Mouse (Mus musculus) spleen, adult 12 weeks (tissue): Measurements from ENCODE around the gene Mmp24.

ENCODE experiments used
- DNase-seq: peaks from one replicate; pipeline ENCODE4 v3.0.0; 2022; ENCODE audit warnings: low spot score

The Mmp24 gene

DNA sequence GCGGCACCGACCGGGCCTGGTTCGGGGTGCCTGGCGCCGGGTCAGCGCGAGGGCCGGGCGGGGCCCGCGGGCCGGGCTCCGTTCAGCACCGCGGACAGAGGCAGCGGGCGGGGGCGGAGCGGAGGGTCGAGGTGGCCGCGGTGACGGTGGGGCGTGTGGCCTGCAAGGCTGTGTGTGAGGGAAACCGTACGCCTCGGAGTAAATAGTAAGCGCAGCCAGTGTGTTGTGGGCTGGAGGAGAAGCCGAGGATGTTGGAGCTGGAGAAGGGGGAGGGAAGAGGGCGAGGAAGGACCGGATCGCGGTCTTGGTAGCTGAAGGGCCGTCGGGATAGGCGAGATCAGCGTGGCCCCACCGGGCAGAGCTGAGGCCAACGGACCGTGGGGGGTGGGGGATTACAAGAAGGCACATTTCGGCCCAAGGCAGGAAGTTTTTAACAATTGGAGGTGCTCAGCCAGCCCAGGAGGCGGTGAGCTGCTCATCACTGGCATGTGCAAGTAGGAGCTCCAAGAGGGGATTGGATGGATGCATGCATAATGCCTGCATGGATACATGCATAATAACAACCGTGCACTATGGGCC lies 632 bp downstream of the Mmp24 start:
- DNase-seq, result no peak

DNA sequence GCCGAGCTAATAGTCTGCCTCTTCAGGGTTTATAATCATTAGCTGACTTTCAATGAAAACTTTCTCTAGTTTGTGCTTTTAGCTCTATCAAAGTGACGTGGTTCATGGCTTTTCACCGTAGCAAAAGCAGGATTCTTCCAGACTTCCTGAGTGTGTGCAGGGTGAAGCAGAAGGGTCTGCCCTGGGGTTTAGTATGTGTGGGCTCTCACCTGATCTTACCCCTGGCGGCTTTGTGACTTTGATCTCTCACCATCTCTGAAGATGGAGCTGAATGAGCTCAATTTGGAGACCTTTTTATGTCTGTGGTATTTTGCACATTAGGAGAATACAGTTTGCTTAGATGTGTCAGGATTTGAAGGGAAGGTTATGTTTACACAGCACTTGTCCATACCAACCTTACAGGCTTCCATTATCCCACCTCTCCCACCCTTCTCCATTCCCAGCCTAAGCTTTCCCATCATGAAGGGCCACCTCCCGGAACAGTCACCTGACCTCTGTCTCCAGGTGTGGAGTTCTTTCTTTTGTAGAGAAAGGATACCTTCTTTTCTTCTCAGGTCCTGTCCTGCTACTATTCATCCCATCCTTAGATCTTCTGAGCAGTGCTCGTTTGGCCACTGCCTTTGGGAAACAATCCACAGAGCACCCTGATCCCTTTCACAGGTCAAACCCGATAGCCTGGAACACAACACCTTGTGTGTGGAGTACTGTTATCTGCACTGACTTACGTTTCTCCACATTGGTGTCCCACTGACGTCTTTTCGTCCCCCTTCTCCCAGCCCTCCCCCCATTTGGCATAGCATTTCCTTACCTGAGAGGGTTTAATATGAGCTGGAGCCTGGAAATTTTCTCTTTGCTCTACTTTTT lies 1.9 kb downstream of the Mmp24 start:
- no peak for DNase-seq

DNA sequence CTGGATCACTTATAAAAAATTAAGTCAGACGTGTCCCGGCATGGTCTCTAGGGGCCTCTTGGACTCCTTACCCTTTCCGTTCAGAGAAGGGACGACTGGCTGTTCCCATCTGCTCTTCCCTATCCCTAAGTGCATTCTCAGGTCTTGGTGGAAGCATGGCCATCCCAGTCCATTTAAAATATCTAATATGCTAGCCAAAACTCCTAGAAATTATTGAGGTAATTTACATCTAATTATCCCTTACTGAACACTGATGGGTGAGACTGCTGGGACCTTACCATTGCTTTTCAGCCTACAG lies 2.5 kb downstream of the Mmp24 start:
- no peak for DNase-seq

DNA sequence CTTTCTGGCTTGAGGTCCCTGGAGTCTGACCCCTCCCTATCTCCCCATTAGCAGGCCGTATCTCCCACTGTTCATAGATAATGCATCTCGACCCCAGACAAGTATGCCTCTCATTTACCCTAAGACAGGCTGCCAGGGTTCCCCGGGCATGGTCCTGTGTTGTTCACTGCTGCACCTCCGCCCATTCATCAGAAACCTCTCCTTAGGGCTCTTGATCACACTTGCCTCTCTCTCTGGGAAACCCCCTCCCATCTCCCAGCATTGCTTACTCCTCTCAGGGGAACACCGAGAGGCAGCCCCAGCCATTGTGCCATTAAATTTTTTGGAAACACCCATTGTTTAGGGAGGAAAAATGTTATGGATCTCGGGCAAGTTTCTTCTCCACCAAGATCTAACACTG lies 2.9 kb downstream of the Mmp24 start:
- no peak for DNase-seq

DNA sequence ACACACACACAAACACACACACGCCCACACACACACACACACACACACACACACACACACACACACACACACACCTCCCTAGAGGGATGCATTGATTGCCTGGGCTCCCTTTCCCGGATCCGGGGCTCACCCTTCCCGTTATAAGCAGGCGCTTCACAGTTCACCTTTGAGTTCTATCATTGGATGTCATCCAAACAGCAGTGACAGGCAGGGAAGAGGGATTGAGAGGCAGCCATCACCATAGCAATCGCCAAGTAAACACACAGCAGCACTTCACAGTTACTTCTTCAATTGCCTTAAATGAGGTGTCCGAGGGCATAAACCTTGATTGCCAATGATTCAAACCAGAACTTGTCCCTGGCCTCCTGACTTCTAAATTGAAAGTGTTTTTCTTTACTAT lies 3.9 kb downstream of the Mmp24 start:
- DNase-seq, result no peak

DNA sequence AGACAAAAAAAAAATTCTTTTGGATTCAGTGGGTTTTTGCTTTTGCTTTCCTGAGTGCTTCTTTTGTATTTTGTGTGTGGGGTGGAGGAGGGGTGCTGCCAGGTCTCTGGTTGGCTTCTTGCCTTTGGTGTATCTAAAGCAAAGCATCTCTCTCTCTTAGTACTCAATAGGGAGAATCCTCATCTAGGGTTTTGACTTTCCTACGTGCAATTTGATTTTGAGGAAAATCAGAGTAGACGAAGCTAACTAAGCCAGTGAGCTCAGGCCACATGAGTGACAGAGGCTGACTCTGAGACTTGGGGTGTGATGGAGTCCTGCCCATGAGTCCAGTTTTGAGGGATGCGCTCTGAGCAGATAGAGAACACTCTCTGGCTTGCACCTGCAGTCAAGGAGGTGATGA lies 4.4 kb downstream of the Mmp24 start:
- DNase-seq, result no peak

DNA sequence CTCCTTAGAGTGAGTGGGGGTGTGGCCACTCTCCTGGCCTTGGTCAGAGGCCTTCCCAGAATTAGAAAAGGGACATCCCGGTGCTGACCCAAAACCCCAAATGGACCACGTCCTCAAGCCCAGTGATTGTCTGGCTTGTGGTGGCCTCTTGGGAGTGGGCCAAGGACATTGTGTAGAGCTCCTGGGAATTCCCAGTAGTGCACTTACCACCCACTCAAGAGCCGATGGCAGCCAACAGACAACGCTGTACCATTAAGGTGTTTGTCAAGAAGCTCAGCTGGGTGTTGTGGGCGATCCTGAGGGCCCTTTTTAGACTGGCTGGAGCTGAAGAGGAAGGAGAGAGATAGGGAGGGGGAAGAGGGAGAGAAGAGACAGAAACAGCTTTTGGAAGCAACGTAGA lies 9.4 kb downstream of the Mmp24 start:
- no peak for DNase-seq

DNA sequence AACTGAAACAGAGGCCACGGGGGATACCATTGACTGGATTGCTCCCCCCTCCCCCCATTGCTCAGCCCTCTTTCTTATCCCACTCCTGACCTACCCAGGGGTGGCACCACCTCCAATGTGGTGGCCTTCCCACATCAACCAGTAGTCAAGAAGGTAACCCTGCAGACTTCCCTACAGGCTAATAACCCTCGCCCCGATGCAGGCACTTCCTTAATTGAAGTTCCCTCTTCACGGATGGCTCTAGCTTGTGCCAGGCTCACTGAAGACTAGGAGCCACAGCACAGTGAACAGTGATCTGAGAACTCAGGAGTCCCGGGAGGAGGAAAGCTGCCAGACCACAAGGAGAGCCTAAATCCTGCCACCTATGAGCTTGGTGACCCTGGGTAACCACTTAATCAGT lies 11.8 kb downstream of the Mmp24 start:
- no peak for DNase-seq

DNA sequence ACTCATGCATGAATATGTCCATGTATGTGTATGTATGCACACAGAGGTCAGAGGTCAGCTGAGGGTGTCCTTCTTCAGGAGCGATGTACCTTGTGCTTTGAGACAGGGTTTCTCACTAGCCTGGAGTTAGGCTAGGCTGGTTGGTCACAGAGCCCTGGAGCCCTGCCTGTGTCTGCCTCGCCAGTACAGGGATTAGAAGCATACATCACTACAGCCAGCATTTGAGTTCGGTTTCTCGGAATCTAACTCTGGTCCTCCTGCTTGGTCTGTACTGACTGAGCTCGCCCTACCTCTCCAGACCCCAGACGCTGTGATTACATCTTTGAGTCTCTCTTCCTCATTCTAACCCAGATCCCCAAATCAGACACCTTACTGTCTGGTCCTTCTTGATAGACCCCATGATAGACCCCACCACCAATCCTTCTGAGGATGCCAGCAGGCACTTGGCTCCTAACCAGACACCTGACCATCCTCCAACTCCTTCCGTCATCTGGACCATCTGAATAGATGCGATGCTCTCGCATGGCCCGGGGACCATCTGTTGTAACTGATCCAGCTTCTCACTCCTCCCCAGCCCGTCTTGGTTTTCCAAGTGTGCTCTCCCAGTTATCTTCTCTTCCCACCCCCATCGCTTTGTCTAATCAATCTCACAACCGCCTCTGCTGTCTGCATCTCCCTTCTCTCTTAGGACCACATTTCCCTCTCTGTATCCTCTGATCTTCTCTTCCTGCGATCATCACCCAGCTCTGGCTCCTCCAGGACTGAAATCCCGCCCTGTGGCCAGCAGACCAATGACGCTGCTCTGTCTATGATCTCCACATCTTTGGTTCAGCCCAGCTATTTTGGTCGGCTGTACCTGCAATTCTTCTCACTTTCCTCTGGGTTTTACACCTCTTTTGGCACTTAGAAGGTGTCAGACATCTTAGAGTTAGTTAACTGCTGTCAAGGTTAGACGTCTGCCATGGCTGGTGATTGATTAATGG lies 13.1 kb downstream of the Mmp24 start:
- DNase-seq, result no peak

DNA sequence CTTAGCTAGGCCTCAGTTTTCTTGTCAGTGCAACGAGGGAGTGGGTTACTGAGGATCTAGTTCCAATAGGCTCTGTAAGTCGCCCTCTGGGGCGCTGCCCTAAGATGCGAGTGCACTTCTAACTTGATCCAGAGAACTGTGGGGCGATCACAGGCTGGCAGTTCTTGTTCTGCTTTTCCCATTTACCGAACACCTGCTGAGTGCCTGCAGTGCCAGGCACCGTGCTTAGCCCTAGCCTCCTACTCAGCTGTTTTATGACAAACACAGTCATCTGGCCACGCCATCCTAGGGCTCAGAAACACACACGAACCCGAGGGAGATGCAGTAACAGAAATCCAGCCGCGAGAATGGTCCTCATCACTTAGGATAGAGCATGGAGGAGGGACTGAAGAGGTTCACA lies 17.8 kb downstream of the Mmp24 start:
- no peak for DNase-seq

DNA sequence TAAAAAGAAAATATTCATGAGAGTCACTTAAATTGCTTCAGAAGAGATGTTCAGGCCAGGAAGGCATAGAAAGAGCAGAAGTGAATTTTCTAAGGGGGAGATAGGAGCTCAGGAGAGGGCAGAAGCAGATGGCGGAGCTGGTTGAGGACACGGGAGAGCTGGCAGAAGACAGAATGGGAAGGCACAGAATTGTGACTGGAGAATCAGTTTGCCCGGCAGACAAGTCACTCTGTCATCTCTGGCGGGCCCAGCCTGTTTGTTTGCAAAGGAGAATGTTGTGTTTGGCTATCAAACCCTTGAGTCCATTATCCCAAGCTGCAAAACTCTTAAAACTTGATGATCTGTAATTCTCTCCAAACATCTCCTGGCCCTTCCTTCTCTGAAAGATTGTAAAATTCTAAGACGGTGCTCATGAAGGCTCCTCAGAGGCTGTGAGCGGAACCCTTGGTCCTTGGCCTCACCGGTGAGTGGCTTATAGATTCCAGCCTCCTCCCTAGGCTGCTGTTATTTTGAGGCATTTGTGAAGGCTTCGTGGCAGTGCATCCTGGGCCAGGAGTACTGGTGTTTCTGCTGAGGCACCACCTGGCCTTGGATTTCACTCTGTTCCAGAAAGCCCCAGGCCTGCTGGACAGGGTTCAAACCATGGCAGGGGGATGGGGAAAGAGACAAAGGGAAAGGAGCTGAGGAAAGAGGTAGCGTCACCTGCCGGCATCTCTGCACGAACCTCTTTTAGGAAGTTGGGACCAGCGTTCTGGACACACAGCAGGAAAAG lies 19.7 kb downstream of the Mmp24 start:
- DNase-seq, result no peak

DNA sequence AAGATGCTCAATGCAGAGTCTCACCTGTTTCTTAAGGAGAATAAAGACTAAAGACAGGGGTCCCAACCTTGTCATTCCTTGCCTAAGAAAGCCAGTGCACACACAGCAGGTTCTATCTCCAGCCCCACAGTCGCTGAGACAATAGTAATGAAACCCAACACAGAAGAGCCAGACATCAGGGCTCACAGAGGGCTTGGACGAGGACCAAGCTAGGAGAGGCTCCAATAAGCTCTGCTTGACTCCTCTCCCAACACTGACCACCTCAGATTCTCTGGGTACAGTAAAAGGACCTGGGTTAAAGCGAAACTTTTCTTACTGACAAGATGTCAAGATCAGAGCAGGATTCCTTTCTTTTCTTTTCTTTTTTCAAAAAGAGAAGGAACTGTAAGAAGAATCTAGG lies 23.5 kb downstream of the Mmp24 start:
- DNase-seq, result no peak

DNA sequence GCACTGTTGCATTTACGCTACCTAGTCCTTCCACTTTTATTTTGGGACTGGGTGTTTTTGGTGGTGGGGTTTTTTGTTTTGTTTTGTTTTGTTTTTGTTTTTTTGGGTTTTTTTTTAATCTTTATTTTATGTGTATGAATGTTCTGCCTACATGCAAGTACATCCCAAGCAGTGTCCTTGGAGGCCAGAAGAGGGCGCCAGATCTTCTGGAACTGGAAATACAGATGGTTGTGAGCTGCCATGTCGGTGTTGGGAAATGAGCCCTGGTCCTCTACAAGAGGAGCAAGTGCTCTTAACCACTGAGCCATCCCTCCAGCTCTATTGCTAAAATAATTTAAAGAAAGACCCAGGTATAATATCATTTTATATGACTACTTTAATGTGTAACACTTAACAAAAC lies 27.6 kb downstream of the Mmp24 start:
- peak; percentile 23 for DNase-seq

DNA sequence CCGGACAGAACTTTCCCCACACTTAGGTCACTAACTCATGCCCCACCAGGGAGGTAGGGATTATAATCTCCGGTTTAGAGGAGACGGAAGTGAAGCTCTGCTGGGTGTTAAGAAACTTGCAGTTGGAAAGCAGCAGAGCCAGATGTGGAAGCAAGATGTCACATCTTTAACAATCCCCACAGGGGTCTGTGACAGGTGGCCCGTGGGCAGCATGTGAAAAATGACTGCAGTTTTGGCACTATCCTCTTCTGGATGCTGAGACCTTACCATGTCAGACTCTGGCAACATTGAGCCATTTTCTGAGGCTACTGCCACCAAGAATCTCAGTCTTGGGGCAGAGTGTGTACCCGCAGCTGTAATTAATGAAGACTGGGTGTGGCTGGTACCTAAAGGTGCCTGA lies 28.9 kb downstream of the Mmp24 start:
- no peak for DNase-seq

DNA sequence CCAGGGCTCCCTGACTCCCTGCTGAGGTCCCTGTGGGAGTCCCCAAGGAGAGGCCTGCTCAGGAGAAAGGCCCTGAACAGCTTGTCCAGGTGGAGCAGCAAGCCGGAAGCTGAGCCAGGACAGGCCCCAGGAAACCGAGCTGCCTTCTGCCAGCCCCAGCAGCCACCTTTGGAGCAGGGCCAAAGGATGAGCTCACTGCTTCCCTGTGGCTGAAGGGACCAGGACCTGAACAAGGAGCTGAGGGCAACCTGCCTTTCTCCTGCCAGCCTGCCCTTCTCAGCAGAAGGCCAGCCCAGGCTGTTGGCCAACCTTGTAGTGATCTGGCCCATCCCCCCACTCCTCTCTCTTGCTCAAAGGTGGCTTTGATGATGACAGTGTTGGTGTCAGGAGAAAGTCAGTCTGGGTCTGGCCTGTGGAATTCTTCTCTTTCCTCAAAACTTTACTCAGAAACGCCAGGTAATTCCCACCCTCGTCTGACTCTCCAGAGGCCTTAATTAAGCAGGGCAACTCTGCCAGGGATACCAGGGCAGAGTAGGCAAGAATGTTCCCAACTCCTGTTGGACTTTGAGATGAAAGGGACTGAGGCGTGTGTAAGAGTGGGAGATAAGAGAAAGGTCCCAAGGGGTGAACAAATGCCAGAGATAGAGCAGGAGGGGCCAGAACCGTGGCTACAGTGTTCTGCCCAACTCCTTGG lies 30.2 kb downstream of the Mmp24 start:
- DNase-seq, result no peak

DNA sequence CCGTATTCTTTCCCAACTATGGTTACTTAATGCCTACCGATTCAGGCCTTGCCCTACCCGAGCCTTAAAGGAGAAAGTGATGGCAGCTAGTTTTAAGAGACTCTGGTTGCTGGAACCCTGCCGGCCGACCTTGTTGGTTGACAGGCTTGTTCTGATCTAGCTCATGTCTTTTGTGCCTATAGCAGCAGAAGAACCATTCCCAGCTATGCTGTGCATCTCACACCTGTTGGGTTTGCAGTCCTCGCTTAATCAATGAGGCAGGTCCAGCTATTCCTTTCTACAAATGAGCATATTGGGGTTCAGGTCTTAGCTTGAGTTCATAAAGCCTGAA lies 30.7 kb downstream of the Mmp24 start:
- DNase-seq, result no peak

DNA sequence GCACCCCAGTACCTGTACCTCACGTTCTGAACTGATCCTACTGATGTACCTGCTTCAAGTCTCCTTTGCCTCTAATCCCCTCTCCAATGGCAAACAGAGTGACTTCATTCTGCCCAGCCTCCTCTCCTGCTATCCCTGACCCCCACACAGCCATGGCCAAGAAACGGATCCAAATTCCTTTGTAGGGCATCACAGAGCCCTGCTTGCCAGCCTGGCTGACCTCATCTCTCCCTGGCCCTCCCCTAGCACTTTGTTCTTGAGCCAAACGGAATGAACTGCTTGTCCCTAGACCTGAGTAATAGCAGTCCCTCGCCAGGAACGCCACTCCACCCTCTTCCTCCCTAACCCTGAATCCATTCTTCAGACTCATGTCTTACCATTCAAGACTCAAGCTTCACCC lies 31.4 kb downstream of the Mmp24 start:
- DNase-seq, result no peak

DNA sequence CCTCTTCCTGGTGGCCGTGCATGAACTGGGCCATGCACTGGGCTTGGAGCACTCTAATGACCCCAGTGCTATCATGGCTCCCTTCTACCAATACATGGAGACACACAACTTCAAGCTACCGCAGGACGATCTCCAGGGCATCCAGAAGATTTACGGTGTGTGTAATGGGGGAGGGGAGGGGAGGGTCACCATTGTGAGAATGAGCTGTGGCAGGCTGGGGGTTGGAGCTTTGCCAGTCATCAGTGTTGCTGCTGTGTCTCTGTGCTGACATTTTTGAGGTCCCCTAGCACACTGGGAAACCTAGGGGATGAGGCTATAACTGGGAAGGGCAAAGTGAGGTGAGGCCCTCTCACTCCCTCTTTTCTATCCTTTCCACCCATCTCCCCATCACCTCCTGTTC lies 32.3 kb downstream of the Mmp24 start:
- DNase-seq, result no peak

DNA sequence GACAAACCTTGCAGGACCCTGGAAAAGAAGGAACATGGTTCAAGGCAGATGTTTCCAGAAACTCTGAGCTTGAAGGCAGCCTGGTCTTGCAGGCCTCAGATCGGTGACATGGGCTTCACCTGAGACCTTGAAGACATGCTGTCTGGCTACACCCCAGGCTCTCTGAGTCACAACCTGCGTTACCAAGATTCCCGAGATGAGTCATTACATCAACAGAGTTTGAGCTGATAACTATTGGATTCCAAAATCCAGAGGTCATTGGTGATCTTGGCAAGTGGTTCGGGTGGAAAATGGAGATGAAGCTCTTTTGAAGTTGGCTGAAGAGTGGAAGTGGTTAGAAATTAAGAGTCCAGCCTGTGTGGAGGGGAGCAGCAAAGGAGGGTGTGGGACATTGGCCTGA lies 34.5 kb downstream of the Mmp24 start:
- DNase-seq, result no peak

DNA sequence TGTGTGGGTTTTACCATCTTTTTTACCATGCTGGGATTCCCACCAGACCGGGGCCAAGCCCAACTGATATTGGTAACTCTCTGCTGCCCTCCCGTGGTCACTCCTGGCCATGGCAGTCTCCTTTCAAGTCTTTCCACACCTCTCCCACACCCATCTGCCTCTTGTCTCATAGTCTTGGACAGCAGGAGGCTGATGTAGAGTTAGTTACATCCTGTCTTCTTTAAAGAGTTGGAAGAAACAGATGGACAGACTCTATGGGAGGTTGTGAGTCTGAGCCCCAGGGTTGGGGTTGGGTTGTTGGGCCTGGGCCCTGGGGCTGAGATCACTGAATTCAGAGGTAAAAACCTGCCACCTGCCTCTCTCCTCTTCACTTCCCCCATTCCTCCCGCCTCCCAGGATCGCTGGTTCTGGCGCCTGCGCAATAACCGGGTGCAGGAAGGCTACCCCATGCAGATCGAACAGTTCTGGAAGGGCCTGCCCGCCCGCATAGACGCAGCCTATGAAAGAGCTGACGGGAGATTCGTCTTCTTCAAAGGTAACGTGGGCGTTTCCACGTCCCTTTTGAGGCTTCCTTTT lies 36.8 kb downstream of the Mmp24 start:
- DNase-seq, result peak; percentile 69

DNA sequence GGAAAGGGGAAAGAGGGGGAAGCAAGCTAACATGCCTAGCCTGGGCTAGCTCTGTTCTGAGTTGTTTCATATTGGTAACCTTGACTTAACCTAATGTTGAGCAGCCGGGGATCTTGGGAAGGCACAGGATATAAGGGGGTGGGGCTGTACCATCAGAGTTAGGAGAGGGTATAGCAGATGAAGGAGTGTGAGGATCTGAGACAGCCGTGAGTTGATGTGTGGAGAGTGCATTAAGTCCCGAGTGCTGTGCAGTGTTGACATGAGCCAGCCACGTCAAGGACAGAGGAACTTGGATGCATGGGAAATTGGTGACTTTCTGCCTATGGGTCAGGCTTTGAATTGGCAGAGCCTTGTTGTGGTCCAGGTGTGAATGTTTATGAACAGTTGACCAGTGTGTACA lies 37.5 kb downstream of the Mmp24 start:
- DNase-seq, result no peak
